Mouse (Mus musculus): ENCODE measurements at regions not wholly inside any gene's neighbourhood (a gene's known extent, or its start where the extent isn't known, plus 50 kb on each side); places are given as distances from the start of the nearest gene placed in this dataset.

DNA sequence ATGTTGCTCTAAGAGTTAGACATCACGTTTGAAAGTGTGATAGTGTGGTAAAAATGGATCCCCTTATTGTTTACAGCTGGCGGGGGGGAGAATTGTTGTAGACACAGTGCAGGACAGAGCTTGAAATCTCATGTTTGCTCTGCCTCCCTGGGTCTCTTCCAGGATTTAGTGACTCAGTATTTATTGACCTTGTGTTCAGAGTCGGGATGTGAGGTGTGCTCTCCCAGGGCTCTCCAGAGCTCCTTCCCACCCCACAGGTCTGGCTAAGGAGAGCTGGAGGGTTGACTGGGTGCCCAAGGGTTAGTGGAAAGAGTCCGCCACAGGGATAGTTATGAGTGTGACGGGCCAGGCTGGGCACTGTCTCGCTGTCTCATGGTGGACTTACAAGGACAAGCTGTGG lies 117.8 kb downstream of the Tle3 start:
- Histone ChIP-seq H3K4me1 (ENCODE audit: control insufficient read depth, insufficient read depth, low read length) (no peaks in the 10 kb centered on the region), H3K4me3 (ENCODE audit: low read length) (no peak overlapping the region), H3K4me2 (replicated peaks; ENCODE audit: low read depth, low read length) (no peak overlapping the region), H3K36me3 (ENCODE audit: control insufficient read depth, insufficient read depth, low read length) (no peaks in the 10 kb centered on the region), H3K9ac (ENCODE audit: low read depth, low read length) (no peak overlapping the region), H3K27me3 (ENCODE audit: control insufficient read depth, insufficient read depth, low read length) (peaks cover 3% of the 10 kb centered on the region; the same call in 1 of the 2 replicates), H3K9me3 (ENCODE audit: control insufficient read depth, low read length) (no peaks in the 10 kb centered on the region), H3K27ac (ENCODE audit: low read depth, low read length) (no peak overlapping the region)
- 70% methylated on average over 6 of the region's 6 CpGs for WGBS
- ATAC-seq (ENCODE audit: low FRiP score, low TSS enrichment) = no peak

DNA sequence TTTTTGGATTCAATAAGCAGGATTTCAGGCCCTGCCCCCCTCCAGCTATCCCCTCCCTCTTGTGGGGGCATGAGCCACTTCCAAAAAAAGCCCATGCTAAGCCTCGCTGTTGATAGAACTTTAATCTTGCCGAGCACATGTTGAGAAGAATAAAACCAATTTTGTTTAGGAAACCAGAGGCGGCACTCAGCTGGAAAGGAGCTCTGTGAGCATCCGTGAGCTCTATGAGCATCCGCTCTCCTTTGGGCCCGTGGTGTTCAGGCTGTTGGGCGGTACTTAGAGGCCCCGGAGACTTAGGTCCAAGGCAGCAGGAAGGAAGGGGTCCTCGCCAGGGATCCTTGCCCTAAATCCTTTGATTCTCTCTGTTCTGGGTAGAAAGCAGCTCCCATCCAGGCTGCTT lies 117.0 kb downstream of the Tle3 start:
- Histone ChIP-seq H3K4me3 (ENCODE audit: low read length) (no peak overlapping the region), H3K27me3 (ENCODE audit: control insufficient read depth, insufficient read depth, low read length) (peaks cover 3% of the 10 kb centered on the region; the same call in 1 of the 2 replicates), H3K9ac (ENCODE audit: low read depth, low read length) (no peak overlapping the region), H3K4me1 (ENCODE audit: control insufficient read depth, insufficient read depth, low read length) (no peaks in the 10 kb centered on the region), H3K27ac (ENCODE audit: low read depth, low read length) (no peak overlapping the region), H3K9me3 (ENCODE audit: control insufficient read depth, low read length) (no peaks in the 10 kb centered on the region), H3K4me2 (replicated peaks; ENCODE audit: low read depth, low read length) (no peak overlapping the region), H3K36me3 (ENCODE audit: control insufficient read depth, insufficient read depth, low read length) (no peaks in the 10 kb centered on the region)
- 42% methylated on average over 9 of the region's 9 CpGs for WGBS
- no peak for ATAC-seq (ENCODE audit: low FRiP score, low TSS enrichment)

- Histone ChIP-seq H3K36me3 (ENCODE audit: control insufficient read depth, insufficient read depth, low read length) (no peaks in the 10 kb centered on the region), H3K9ac (ENCODE audit: low read depth, low read length) (no peak overlapping the region), H3K27ac (ENCODE audit: low read depth, low read length) (no peak overlapping the region), H3K4me1 (ENCODE audit: control insufficient read depth, insufficient read depth, low read length) (no peaks in the 10 kb centered on the region), H3K9me3 (ENCODE audit: control insufficient read depth, low read length) (no peaks in the 10 kb centered on the region), H3K4me2 (replicated peaks; ENCODE audit: low read depth, low read length) (no peak overlapping the region), H3K4me3 (ENCODE audit: low read length) (no peak overlapping the region), H3K27me3 (ENCODE audit: control insufficient read depth, insufficient read depth, low read length) (peaks cover under 1% of the 10 kb centered on the region; the same call in 1 of the 2 replicates)
- WGBS = 91% methylated on average over 12 of the region's 12 CpGs
- ATAC-seq (ENCODE audit: low FRiP score, low TSS enrichment) = no peak
Observed at GRCm38 (mm10) chr9:61487824-61488223, 115.7 kb downstream of the Tle3 start.

DNA sequence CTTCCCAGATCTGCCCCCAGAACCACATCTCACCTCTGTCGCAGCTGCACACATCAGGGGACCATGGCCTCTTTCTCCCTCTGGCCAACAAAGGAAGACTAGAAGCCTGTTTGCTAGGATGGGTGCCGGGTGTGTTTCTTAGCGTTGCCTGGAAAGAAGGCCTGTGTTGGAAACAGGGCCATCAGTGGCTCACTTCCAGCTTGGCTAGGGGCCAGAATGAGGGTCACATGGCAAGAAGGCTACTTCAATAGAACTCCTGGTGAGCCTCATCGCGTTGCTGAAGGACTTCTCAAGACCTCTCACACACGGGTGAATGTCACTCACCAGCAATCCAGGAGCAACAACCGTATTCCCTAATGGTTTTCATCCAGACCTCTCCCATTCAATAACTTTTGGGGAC lies 115.0 kb downstream of the Tle3 start:
- Histone ChIP-seq H3K4me1 (ENCODE audit: control insufficient read depth, insufficient read depth, low read length) (no peaks in the 10 kb centered on the region), H3K27me3 (ENCODE audit: control insufficient read depth, insufficient read depth, low read length) (no peaks in the 10 kb centered on the region; the same call in 1 of the 2 replicates), H3K9me3 (ENCODE audit: control insufficient read depth, low read length) (no peaks in the 10 kb centered on the region), H3K27ac (ENCODE audit: low read depth, low read length) (no peak overlapping the region), H3K4me2 (replicated peaks; ENCODE audit: low read depth, low read length) (no peak overlapping the region), H3K9ac (ENCODE audit: low read depth, low read length) (no peak overlapping the region), H3K4me3 (ENCODE audit: low read length) (no peak overlapping the region), H3K36me3 (ENCODE audit: control insufficient read depth, insufficient read depth, low read length) (no peaks in the 10 kb centered on the region)
- WGBS = 77% methylated on average over 7 of the region's 7 CpGs
- no peak for ATAC-seq (ENCODE audit: low FRiP score, low TSS enrichment)

GRCm38 (mm10) chr9:61484391-61484790 lies 112.2 kb downstream of the Tle3 start:
- H3K27me3 ChIP-seq (ENCODE audit: control insufficient read depth, insufficient read depth, low read length) = no peaks in the 10 kb centered on the region; the same call in 1 of the 2 replicates
- no peak overlapping the region for H3K4me3 ChIP-seq (ENCODE audit: low read length)
- ATAC-seq (ENCODE audit: low FRiP score, low TSS enrichment) = no peak
- H3K27ac ChIP-seq (ENCODE audit: low read depth, low read length) = no peak overlapping the region
- no peak overlapping the region for H3K4me2 ChIP-seq (replicated peaks; ENCODE audit: low read depth, low read length)
- H3K4me1 ChIP-seq (ENCODE audit: control insufficient read depth, insufficient read depth, low read length) = no peaks in the 10 kb centered on the region
- H3K9me3 ChIP-seq (ENCODE audit: control insufficient read depth, low read length) = no peaks in the 10 kb centered on the region
- H3K9ac ChIP-seq (ENCODE audit: low read depth, low read length) = no peak overlapping the region
- H3K36me3 ChIP-seq (ENCODE audit: control insufficient read depth, insufficient read depth, low read length) = no peaks in the 10 kb centered on the region
- WGBS = 28% methylated on average over 3 of the region's 3 CpGs

DNA sequence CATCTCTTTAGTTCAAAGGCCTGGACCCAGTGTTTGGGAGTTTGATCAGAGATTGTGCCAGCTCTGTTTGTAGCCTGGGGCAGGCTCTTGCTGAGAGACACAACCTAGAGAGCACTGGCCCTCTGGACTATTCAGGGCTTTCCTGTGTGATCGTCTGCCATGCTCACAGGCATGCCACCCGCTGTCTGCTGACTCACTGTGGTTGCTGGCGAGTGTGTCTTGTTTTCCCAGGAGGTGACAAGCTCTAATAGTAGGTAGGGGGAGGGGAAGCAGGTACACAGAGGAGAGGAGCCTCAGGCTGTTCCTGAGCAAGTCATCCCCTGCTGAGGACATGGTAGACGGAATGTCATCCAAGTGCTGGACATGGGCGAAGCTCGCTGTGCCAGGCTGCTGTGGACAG lies 107.5 kb downstream of the Tle3 start:
- H3K27ac ChIP-seq (ENCODE audit: low read depth, low read length) = no peak overlapping the region
- H3K27me3 ChIP-seq (ENCODE audit: control insufficient read depth, insufficient read depth, low read length) = no peaks in the 10 kb centered on the region
- no peaks in the 10 kb centered on the region for H3K9me3 ChIP-seq (ENCODE audit: control insufficient read depth, low read length)
- H3K4me1 ChIP-seq (ENCODE audit: control insufficient read depth, insufficient read depth, low read length) = no peaks in the 10 kb centered on the region
- H3K4me3 ChIP-seq (ENCODE audit: low read length) = no peak overlapping the region
- no peak overlapping the region for H3K9ac ChIP-seq (ENCODE audit: low read depth, low read length)
- 53% methylated on average over 6 of the region's 6 CpGs for WGBS
- H3K36me3 ChIP-seq (ENCODE audit: control insufficient read depth, insufficient read depth, low read length) = no peaks in the 10 kb centered on the region
- H3K4me2 ChIP-seq (replicated peaks; ENCODE audit: low read depth, low read length) = no peak overlapping the region
- ATAC-seq (ENCODE audit: low FRiP score, low TSS enrichment) = no peak

- 30% methylated on average over 9 of the region's 9 CpGs for WGBS
- H3K27ac ChIP-seq (ENCODE audit: low read depth, low read length) = no peak overlapping the region
- no peak for ATAC-seq (ENCODE audit: low FRiP score, low TSS enrichment)
- no peaks in the 10 kb centered on the region for H3K9me3 ChIP-seq (ENCODE audit: control insufficient read depth, low read length)
- no peaks in the 10 kb centered on the region for H3K27me3 ChIP-seq (ENCODE audit: control insufficient read depth, insufficient read depth, low read length)
- no peak overlapping the region for H3K4me2 ChIP-seq (replicated peaks; ENCODE audit: low read depth, low read length)
- H3K36me3 ChIP-seq (ENCODE audit: control insufficient read depth, insufficient read depth, low read length) = no peaks in the 10 kb centered on the region
- H3K9ac ChIP-seq (ENCODE audit: low read depth, low read length) = no peak overlapping the region
- H3K4me3 ChIP-seq (ENCODE audit: low read length) = no peak overlapping the region
- H3K4me1 ChIP-seq (ENCODE audit: control insufficient read depth, insufficient read depth, low read length) = no peaks in the 10 kb centered on the region
Observed at GRCm38 (mm10) chr9:61478862-61479261, 106.7 kb downstream of the Tle3 start.

DNA sequence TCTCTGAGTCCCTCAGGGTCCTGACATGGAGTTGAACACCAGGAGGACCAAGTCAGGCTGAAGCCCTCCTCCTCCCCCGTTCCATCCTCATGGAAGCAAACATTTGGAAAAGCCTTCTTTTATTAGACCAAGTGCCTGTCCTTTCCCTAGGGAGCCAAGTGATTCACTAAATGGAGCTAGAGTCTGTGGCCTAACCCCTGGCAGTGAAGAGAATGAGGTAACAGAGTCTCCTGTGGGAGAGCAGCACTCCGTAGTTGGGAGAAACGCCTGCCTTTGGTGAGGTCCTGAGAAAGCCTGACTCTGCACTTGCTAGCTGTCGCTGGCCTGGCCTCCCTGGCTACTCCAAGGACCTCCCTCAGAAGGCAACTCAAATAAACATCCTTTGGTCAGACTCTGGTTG lies 104.2 kb downstream of the Tle3 start:
- Histone ChIP-seq H3K9me3 (ENCODE audit: control insufficient read depth, low read length) (no peaks in the 10 kb centered on the region), H3K27me3 (ENCODE audit: control insufficient read depth, insufficient read depth, low read length) (no peaks in the 10 kb centered on the region), H3K36me3 (ENCODE audit: control insufficient read depth, insufficient read depth, low read length) (no peaks in the 10 kb centered on the region), H3K27ac (ENCODE audit: low read depth, low read length) (no peak overlapping the region), H3K4me1 (ENCODE audit: control insufficient read depth, insufficient read depth, low read length) (no peaks in the 10 kb centered on the region), H3K4me3 (ENCODE audit: low read length) (no peak overlapping the region), H3K9ac (ENCODE audit: low read depth, low read length) (no peak overlapping the region), H3K4me2 (replicated peaks; ENCODE audit: low read depth, low read length) (no peak overlapping the region)
- WGBS = 54% methylated on average over 4 of the region's 4 CpGs
- ATAC-seq (ENCODE audit: low FRiP score, low TSS enrichment) = no peak

DNA sequence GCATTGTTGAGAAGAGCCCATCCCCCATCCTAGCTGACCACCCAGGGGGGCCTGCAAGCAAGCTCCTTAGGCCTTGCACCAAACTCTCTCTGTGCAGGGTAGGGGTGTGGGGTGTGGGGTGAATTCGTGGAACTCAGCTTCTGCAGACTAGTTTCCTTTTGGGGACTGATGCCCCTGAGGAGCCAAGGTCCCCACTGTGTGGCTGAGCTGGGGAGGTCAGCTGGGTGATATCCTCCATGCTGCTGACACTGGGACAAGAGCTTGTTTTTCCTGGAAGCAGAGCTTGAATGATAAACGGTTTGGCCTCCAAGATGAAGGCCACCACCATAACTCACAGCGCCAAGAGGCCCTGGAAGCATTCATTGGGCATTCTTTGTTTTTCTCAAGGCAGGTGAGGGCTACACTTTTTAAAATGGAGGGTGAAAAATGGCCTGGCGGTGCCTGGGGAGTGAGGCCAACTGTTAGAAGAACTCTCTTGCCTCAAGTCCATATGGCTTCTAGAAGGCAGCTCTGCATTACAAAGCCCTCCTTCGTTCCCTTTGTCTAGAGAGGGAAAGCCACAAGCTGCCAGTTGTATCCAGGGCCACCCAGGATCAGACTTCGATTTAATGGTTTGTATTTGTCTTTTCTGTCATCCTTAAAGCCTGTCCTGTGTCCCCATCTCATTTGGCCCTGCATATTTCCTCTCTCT lies 98.8 kb downstream of the Tle3 start:
- Histone ChIP-seq H3K27me3 (ENCODE audit: control insufficient read depth, insufficient read depth, low read length) (no peaks in the 10 kb centered on the region), H3K36me3 (ENCODE audit: control insufficient read depth, insufficient read depth, low read length) (no peaks in the 10 kb centered on the region), H3K9ac (ENCODE audit: low read depth, low read length) (no peak overlapping the region), H3K9me3 (ENCODE audit: control insufficient read depth, low read length) (no peaks in the 10 kb centered on the region), H3K4me2 (replicated peaks; ENCODE audit: low read depth, low read length) (no peak overlapping the region), H3K4me3 (ENCODE audit: low read length) (no peak overlapping the region), H3K27ac (ENCODE audit: low read depth, low read length) (no peak overlapping the region; the same call in 1 of the 2 replicates), H3K4me1 (ENCODE audit: control insufficient read depth, insufficient read depth, low read length) (0 out of 2 replicates have a peak, but pooled peaks cover 10% of the 10 kb centered on the region)
- peak; percentile 76 for ATAC-seq (ENCODE audit: low FRiP score, low TSS enrichment)
- WGBS = 34% methylated on average over 6 of the region's 6 CpGs

All from kidney, embryonic 14.5 days (tissue).